Mouse (Mus musculus): ENCODE results near the gene Adamts10.

The Adamts10 gene

DNA sequence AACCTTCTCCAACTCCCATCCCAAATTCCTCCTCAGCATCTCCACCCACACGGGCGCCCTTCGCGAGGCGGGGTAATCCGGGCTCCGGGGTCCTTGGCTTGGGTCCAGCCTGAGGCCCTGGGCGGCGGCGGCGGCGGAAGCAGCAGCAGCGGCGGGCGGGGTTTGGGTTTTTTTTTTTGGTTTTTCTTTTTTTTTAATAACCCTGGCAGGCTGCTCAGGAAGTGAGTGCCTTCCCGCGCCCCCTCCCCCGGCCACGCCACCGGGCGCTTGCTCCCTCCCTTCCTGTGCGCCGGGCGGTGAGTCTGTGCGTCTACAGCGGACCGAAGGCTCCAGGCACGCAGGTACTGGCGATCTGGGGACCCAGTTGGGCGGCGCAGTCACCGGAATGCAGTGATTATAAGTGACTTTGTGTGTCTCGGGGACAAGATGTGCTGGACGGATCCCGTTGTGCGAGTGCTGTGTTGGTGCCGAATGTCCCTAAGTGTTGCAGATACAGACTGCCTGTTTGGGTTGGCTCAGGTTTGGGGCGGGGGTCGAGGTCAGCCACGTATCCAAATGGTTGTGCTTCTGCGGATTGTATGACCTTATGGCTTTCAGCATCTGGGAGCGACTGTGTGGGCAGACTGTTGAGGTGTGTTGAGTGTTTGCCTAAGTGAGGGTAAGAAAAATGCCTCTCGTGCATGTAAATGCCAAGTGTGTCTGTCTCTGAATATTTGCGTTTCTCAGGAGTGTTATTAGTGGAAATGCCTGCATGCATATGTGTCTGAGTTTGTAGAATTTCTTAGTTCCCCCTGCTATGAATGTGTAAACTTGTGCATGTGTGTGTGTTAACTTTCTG is at the start of gene Adamts10:
Gene Adamts10 (plus strand): TSS at position 287 of the 838 bp plus-strand sequence.
- no peak for DNase-seq (ENCODE audit: low read depth)

DNA sequence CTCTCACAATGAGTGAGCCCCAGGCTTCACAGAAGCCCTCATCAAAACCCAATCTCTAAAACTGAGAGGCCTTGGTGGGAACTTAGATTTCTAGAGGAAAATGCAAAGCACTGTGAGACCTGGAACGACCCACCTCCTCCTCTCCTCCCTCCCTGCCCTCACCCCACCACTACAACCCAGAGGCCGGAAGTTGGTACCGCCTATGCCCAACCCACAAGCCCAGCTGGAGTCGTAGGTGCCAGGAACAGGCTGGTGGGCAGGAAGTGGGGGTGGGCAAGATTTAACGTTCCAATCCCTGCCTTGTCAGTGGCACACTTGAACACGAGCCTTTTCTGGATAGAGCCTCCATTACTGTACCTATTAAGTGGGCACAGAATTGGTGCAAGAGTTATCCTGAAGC is 40.0 kb upstream of the Adamts10 start:
- DNase-seq (ENCODE audit: low read depth), result no peak

DNA sequence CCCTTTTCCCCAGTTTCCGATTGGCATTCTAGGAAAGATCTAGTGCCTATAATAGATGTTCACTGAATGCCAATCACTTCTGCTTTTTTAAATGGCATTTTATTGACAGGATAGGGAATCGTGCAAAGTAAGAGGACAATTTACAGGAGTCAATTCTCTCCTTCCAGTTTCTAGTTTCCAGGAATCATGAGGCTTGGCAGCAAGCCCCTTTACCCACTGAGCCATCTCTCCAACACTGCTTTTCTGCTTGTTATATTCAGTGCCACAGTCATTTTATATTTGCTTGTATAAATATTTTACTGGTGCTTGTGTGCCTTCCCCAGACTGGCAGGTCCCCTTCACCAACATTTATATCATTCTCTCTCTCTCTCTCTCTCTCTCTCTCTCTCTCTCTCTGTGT is 36.8 kb upstream of the Adamts10 start:
- no peak for DNase-seq (ENCODE audit: low read depth)

DNA sequence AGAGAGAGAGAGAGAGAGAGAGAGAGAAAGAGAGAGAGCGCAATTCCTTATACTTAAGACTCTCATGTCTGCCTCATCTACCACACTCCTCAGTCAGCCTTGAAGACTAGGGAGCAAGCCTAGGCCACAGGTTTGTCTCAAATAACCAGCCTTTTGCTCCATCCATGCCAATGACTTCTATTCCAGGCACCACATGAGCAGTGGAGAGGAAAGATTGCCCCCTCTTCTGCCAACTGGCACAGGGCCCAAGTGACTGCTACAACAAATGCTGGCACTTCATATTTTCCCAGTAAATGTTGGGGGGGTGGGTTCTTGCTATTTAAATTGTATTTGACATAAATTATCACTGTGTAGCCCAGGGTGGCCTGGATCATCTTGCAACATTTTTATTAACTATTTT is 36.4 kb upstream of the Adamts10 start:
- no peak for DNase-seq (ENCODE audit: low read depth)

DNA sequence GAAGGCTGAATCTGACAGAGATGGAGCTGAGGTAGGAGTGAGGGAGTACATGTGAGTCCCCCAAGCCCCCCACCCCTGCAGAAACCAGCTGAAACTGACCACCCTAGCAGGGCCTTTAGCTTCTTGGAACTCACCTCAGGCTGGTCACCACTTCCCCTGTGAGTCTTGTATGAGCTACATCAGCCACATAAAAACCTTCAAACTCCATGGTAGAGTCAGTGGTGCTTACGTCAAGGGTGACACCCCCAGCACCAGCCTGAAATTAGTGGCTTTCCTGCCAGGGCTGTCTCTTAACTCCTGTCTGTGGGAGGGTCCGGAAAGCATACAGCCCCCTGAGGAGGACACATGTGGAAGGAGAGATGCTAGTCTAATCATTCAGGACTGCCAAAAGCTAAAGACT is 32.6 kb upstream of the Adamts10 start:
- no peak for DNase-seq (ENCODE audit: low read depth)

DNA sequence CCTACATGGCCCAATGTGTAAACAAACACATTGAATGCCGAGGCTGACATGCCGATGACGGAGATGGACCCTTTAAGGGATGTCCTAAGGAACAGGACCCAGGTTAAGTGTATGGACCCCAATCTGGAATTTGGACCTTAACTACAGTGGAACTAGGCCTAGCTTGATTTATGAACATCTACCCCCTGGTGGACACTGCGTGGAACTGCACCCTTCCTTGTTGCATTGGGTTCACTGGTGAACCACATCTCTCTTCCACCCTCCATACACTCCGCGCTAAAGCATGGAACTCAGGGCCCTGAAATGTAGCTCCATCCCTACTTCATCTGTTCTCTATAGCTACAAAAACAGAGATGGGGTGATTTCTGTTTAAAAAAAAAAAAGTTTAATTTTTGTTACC is 30.9 kb upstream of the Adamts10 start:
- DNase-seq (ENCODE audit: low read depth), result peak; percentile 41

DNA sequence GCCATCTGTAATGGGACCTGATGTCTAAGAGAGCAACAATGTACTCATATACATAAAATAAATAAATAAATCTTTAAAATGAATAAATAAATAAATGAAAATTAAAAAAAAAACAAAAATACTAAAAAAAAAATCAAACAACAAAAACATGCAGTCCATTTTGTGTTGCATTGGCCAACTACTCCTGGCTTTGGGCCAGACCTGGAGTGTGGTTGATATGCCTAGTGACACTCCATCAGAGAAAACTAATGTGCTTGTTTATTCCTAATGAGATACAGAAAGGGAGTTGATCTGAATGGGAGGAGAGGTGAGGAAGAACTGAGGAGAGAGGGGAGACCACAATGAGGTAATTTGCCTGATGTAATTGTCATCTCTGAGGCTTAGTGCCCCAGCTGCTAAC is 29.4 kb upstream of the Adamts10 start:
- no peak for DNase-seq (ENCODE audit: low read depth)

DNA sequence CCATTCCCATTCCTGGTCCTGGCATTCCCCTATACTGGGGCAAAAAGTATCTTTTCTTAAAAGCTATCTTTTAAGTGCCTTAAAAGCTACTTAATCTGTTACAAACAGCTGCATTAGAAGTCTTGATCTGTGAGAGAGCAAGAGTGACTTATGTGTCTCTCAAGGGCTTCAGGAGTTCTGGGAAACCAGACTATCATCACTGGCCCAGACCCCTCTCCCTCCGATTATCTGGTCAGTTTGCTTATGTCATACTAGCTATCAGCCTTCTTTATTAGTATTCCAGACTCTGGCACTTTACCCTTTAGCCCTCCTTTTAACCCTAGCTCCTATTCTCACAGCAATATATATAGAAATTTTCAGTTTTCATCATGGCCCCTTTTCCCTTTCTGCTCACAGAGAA is 25.1 kb upstream of the Adamts10 start:
- DNase-seq (ENCODE audit: low read depth), result peak; percentile 50

DNA sequence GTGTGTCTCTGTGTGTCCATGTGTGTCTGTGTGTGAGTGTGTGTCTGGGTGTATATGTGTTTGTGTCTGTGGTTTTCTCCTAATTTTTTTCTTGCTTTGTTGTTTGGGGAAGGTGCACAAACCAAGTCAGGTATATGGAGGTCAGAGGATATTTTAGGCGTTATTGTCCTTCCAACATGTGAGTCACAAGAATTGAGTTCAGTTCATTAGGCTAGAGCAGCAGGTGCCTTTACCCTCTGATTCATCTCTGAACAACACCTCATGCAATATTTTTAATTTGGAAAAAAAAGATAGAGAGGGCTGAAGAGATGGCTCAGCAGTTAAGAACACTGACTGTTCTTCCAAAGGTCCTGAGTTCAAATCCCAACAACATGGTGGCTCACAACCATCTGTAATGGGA is 15.6 kb upstream of the Adamts10 start:
- no peak for DNase-seq (ENCODE audit: low read depth)

DNA sequence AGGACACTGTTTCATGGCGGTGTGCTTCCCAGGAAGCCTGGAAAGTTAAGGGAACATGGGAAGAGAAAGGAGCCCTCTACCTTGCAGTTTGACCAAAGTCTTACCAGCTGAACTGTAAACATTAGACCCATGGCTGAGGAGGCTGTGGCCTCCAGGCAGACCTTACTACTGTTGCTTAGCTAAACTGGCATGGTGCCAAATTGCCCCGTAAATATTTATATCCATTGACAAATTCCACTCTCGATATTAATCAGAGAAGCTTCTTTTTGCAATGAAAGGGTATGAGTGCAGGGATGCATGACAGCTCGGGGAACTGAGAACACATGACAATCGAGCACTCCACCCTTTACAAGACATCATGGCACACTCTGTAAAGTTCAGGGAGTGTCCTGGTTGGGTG is 13.8 kb upstream of the Adamts10 start:
- DNase-seq (ENCODE audit: low read depth), result no peak

DNA sequence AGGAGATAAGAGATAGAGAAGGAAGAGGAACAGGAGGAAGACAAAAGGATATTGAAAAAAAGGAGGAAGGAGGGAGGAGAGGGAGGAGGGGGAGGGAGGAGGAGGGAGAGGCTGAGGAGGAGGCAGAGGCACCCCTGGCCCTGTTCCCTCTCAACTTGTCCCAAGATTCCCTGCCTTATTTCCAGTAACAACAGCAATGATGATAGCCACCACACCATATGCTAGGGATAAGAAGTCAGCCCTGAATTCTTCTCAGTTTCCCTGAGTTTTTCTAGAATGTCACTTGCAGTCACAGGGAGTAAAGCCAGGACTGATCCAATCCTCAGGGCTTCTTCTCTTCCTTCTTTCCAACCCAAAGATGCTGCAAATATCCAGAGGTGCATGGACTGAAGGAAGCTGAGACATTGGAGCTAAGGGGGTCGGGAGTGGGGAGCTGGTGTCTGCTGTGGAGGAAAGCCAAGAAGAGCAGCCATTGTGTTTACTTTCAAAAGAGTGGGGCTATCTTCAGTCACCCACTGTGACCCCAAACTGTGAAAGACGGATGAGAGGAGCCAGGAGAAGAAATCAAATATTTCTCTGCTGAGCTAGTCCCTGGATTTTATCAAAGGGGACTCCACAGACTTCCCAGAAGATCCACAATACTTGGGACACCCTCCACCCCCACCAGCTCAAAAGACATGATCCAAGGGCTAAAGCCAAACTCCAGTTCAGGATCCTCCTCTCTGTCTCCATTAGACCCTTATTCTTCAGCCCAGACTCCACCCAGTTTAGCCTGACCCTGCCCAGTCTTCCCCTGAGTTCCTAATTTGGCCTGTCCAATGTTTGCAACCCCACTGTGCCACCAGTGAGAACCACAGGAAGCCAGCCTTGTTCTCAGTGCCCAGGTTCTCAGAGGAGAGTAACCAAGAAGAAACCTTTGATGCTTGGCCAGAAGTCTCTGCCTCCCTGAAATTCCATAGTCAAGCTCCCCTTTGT is 11.3 kb upstream of the Adamts10 start:
- no peak for DNase-seq (ENCODE audit: low read depth)

DNA sequence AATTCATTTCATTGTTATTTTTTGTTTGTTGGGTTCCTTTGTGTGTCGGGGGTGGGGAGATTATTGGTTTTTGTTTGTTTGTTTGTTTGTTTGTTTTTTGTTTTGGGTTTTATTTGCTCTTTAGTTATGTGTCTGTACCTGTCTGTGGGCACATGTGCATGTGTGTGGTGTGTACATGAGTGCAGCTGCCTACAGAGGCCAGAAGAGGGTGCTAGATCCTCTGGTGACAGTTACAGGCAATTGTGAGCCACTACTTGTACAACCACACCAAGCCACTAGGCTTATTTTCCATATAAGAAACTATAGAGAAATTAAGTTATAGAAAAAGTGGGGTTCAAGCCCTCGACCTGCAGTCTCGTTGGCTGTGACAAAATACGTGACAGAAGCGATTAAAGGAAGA is 10.1 kb upstream of the Adamts10 start:
- DNase-seq (ENCODE audit: low read depth), result no peak

DNA sequence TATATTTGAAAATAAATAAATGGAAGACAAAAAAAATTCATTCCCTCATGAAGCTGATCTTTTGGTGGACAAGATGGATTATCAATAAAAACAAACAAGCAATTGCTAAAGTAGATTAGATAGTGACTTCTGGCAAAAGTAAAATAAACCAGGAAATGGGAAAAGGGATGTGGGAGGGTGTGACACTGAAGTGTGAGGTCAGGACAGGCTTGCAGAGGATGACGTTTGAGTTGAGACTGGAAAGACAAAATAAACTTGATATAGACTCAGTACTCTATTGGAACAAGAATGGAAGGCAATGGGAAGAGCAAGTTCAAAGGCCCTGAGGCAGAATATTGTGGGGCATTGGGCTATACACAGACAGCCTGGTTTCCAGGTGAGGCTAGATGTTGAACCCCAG is 3.6 kb upstream of the Adamts10 start:
- no peak for DNase-seq (ENCODE audit: low read depth)

DNA sequence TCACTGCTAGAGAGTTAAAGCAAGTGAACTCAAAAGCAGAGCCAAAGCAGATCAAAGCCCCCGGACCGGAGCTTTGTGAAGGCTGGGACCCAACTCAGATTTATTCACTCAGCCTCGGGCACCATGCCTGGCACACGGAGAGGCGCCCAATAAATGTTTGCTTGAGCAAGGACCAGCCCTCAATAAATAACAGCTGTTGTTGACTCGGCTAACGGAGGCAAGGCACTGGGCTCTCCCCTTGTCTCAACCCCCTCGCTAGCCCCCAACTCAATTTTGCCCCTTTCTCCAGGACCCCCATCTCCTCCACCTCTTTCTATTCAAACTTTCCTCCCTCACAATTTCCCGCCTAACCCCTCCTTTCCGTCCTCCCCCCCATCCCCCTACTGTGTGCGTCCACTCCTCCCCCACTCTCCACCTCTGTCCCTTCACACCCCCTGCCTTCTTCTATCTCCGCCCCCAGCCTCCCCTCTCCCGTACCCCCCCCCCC is 530 bp upstream of the Adamts10 start:
- DNase-seq (ENCODE audit: low read depth), result no peak

DNA sequence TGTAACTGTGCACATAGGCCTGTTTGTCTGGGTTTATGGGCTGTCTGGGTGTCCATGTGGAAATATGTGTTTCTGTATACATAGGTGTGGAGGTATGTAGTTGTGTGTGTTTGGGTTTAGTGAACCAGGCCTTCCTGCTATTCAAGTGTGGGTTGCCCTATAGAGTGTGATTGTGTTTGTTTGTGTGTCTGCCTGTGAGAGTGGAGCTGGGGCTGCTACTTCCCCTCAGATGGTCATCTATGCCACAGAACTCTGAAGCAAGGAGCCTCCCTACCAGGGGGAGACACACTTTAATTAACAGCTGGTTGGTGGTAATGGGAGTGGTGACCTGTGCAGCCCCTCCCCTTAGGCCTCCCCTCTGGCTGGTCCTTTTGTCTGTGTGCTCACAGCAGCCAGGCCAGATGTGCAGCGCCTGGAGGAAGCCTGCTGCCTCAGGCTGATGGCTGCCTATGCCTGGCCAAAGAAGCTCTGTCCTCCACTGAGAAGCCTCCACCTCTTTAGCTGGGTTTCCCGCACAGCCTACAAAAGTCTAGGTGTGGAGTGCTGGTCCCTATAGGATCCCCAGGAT is 886 bp downstream of the Adamts10 start:
- no peak for DNase-seq (ENCODE audit: low read depth)

DNA sequence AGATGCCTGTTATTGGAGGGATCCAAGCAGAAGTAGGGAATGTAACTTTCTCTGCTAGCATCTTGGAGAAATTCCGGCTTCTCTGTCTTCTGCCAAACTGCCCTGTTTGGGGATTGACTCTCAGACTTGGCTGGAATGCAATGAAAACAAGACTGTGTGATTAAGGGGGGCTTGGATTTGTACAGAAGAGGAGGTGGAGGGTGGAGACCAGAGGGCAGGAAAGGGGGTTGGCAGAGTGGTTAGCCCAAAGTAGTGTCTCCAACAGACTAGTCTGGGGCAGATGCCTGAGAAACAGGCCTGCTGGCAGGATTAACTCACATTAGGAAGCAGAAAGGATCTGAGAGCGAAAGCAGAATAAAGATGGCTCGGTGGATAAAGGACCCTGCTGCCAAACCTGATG is 2.5 kb downstream of the Adamts10 start:
- DNase-seq (ENCODE audit: low read depth), result no peak

DNA sequence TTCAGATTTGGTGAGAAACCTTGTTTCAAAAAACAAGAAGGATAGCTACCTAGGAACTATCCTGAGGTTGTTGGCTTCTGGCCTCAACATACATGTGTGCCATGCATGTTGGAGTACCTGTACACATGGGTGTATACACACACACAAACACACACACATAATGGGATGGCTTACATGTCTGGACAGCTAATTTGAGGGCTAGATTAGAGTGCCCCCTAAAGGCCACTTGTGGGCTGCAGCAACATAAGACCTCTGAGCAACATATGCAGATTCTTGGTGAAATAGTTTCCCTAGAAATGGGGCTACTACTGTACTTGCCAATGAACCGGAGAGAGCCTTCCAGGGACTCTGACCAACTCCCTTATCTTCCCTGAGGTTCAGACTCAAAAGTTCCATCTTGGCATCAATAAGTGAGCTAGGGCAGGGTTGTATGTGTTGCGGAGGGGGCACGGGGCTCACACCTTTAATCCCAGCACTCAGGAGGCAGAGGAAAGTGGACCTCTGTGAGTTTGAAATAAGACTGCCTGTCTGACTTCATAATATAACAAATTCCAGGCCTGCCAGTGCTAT is 15.2 kb downstream of the Adamts10 start:
- DNase-seq (ENCODE audit: low read depth), result no peak

DNA sequence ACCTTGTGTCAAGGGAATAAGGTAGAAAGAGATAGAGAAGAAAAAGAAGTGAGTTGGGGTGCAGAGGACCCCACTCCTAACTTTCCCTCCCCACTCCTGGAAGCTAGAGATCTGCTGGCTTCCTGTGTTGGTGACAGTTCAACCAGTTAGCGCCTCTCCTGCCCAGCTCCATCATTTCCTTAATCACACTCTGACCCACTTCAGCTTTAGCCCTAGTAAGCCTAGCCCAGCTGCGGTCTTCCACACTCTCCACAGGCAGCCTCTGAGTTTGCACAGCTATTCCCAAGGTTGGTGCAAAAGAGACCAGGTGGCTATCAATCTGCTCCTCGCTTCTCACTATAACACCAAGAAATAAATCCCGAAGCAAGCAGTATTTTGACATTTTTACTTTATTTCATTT is 15.9 kb downstream of the Adamts10 start:
- no peak for DNase-seq (ENCODE audit: low read depth)

DNA sequence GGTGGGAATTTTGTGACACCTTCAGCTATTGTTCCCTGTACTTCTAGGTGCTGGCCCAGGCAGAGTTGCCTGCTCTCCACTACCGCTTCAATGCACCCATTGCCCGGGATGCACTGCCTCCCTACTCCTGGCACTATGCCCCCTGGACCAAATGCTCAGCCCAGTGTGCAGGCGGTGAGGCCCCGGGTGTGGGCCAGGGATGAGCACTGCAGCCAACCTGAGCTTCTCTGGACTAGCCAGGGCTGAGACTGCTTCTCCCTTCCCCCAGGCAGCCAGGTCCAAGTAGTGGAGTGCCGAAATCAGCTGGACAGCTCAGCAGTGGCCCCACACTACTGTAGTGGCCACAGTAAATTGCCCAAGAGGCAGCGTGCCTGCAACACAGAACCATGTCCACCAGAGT is 25.2 kb downstream of the Adamts10 start:
- no peak for DNase-seq (ENCODE audit: low read depth)

DNA sequence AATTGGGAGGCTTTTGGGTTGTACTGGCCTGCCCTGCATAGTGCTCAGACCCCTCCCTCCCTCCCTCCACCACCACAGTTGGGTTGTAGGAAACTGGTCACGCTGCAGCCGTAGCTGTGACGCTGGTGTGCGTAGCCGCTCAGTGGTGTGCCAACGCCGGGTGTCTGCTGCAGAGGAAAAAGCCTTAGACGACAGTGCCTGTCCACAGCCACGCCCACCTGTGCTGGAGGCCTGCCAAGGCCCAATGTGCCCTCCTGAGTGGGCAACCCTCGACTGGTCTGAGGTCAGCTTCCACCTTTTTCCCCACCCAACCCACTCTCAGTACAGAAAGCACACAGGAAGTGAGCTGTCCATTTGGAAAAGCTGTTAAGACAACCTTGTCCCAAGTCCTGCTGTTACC is 26.4 kb downstream of the Adamts10 start:
- DNase-seq (ENCODE audit: low read depth), result no peak

DNA sequence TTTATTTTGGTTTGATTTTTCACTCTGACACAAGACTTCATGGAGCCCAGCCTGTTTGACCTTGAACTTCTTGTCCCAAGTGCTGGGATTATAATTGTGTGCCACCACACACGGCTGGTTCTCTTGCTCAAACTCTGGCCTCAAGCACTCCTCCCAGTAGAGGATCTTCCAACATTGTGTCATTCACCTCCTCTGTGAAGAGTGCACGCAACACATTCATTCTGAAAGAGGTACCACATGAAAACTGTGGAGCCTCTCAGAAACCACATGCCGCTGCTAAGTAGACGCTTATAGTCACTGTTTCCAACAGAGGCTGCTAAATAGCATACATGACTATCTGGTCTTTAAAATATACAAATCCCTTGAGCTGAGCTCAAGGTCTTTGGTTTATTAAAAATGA is 28.1 kb downstream of the Adamts10 start:
- no peak for DNase-seq (ENCODE audit: low read depth)

DNA sequence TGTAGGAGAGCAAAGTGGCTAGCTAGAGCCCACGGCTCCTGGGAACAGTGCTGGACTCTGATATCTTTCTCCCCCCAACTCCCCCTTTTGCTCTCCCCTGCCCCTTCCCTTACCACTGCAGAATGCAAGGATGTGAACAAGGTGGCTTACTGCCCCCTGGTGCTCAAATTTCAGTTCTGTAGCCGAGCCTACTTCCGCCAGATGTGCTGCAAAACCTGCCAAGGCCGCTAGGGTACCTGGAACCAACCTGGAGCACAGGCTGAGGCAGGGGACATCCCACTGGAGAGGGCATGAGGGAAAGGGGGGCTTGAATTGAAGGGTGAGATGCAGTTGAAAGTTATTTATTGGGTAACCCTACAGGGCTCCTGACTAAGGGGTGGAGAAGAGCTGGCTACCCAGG is 29.0 kb downstream of the Adamts10 start:
- DNase-seq (ENCODE audit: low read depth), result peak; percentile 43

Data from c-Kit-positive CD71-positive TER-119-negative erythroid progenitor cells, embryonic 14.5 days (primary cell).